Mouse (Mus musculus) megakaryocyte progenitor cell, adult 5-6 weeks (primary cell): ENCODE results near the gene Sntg2. TPM values are rescaled to one million over a fixed set of nuclear protein-coding genes. Genes with fewer than 3 reads are reported as not detected.

Experiments used
- ATAC-seq: replicated peaks from 2 replicates; pipeline ENCODE4 v1.8.0; 2016; ENCODE audit warnings: mild to moderate bottlenecking, moderate TSS enrichment, inconsistent platforms; ENCODE audit not compliant: poor library complexity
- total RNA-seq, 2 experiments: library from RNA; stranded (forward) in 1 of 2; stranded (reverse) in 1 of 2; fragments of 157-497, 149-512 nt in 1 of 2; fragments of 200-1000 nt in 1 of 2; gene quantifications; 2 replicates each; pipeline versions ENCODE4 v1.2.3 to v1.2.4; 2015 to 2017

The Sntg2 gene
- total RNA-seq, 2 experiments from 2014 or later, result not detected

- no peak for ATAC-seq
Observed at GRCm38 (mm10) chr12:30286888-30287573, 86.1 kb downstream of the Sntg2 start.

DNA sequence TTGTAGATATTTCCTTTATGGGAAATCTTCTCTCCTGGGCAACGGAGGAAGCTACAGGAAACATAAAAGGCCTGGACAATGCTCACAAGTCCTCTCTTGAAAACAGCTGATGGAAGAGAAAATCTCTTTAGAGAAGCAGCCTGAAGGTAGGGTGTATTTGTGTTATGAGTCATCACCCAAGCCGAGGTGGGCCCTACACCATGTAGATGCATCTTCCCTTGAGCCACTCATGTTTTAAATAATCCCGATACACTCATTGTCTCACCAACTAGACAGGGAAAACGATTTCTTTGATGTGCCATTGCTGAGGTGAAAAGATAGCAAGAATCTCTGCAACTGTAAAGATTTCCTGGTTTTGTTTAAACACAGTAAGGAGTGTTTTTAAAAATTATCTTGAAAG, 89.4 kb downstream of the Sntg2 start:
- ATAC-seq, result no peak

GRCm38 (mm10) chr12:30272242-30272985, 100.8 kb downstream of the Sntg2 start:
- no peak for ATAC-seq

DNA sequence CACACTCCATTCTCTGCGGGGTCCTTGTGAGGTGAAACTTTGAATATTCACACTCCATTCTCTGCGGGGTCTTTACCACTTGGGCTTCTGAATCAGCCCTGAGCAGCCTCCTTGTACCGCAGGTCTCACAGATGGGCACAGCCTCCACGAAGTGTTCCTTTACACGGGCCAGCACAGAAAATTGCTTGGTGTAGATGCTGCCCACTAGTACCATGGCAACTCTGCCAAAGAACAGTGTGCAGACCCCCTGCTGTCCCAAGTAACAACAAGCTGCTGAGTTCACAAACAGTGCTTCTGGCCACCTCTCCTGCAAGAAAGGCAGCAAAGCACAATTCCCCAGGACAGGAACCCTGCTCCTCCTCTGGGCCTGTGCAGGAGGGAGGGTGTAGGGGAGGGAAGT, 109.0 kb downstream of the Sntg2 start:
- ATAC-seq, result no peak

- ATAC-seq, result no peak
Observed at GRCm38 (mm10) chr12:30261187-30261586, 112.0 kb downstream of the Sntg2 start.

DNA sequence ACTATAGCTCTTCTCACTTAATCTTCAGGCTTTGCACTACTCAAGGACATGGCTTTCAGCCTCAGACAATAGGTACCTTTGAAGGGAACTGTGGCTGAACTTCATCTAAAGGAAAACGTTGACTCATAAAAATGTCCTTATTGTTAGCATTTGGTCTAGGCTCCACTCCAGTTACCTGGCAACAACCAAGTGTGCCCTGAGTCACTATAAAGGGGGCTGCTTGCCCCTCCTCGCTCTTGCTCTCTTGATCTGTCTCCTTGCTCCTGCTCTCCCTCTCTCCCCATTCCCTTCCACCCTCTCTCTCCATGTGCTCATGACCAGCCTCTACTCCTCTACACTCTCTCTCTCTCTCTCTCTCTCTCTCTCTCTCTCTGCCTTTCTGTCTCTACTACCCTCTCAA, 114.5 kb downstream of the Sntg2 start:
- no peak for ATAC-seq

DNA sequence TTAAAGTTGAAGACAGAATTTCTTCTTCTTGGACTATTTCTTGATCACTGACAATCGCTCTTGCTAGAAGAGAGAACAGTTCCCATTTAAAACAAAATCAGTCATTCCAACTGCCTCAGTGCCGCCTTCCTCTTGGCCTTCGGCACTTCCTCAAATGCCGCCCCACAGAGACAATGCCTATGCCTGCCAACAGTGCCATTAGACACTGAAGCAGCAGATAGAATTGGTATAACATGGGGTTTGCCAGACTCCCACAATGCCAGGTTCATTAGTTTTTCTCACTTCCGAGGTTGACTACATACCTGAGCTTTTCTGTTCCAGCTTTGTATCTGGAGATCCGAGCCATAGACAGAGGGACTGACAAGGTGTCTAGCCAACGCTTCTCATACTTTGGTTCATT, 115.5 kb downstream of the Sntg2 start:
- ATAC-seq, result peak; percentile 58

DNA sequence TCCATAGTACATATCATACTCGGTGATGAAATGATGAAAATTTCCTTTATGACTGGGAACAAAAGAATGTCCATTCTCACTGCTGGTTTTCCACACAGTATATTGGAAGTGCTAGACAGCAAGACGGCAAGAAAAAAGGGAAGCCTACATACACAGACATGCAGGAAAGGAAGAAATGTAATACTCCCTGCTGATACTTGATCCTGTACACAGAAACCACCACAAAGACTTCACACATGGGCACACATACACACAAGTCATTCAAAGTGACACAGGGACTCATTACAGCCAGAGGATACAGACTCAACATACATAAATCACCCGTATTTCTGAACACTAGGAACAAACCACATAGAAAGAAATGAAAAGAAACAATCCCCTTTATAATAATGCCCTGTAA, 117.0 kb downstream of the Sntg2 start:
- ATAC-seq, result no peak

DNA sequence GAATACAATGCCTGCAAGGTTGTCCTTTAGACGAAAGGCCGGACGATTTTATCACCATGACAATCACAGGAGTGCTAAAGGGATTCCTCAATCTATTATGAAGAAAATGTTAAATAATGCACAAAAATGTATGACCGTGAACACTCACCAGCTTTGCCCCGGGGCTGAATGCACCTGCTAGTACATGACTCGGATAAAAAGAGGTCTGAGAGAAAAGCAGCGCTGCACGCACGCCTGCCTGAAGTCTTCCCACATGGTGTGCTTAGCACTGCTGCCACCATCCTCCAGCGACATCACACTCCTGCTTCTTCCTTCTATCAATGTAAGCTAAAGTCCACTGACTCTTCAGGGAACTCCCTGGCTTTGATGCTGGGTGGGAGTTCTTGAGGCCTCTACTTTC, 118.6 kb downstream of the Sntg2 start:
- ATAC-seq, result no peak

DNA sequence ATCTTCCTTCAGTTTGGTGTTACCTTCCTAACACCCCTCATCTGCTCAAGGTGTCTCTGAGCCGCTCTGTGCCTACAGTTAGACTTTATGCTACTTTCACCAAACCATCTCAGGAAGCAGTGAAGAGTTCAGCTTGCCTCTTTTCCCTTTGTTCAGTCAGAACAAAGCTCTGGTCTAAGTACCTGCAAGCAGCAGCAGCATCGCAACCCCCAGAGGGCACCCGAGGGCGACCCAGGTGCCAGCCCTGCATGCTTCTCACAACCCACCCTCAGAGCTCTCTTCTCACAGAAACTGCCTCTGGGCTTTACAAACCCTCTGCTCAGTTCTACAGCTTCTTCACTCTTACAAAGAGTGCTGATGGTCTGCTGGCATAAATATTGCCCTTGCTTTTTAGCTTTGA, 120.8 kb downstream of the Sntg2 start:
- no peak for ATAC-seq

DNA sequence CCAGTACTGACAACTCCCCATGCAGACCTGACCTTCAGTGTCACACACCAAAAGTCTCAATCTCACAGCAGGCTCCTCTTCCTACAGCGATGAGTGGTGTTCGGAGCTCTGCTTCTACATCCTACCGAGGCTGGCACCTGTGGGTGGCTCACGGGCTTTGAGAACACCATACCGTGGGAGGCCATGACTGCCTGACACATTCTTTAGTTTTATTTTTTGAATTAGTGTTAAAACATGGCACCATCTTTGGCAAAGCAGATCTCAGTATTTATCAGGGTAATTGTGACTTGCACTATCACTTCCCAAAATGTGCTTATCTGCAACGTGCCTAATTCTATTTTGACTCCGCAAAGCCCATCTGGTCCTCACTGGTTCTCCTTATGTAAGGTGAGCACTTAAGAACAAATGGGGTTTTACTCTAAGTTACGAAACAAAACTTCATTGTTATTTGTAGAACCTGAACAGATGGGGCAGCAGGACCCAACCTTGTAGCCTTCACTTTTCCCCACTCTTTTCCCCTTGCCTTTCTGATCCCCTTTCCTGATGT, 121.8 kb downstream of the Sntg2 start:
- no peak for ATAC-seq

DNA sequence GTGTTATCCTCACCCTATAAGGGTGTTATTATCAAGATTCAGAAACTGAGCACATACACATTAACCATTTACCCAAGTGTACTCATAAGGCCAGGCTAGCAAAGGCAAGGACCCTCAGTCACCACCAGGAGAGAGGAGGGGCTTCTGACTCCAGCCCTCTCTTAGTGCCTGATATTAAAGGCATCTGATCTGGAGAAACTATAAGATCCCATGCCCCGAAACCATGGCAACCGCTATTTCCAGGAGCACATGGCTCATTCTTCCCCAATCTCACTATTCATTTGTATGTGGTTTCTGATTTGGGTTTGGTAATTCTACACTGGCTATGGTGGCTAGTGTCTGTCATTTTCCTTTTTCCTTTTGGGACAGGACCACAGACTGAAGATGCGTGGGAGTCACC, 124.1 kb downstream of the Sntg2 start:
- no peak for ATAC-seq

GRCm38 (mm10) chr12:30246286-30246945, 126.8 kb downstream of the Sntg2 start:
- ATAC-seq, result no peak

DNA sequence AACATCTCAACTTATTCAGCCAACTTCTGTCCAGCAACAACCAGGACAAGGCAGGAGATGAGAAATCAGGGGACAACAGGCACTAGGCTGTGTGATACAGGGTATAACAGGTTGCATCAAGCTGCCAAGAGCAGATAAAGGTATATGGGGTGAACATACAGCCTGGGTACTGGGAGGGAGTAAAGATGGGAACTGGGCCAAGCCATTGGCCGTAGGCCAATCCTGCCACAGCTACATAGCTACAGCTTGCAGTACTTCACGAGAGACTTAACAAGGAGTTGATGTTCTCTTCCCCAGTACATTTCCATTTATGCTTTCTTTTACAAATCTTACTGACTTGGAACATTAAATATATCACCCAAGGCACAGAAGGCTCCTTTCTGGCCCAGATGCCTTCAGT, 129.0 kb downstream of the Sntg2 start:
- peak; percentile 50 for ATAC-seq

GRCm38 (mm10) chr12:30240891-30241290, 132.3 kb downstream of the Sntg2 start:
- ATAC-seq, result no peak

- no peak for ATAC-seq
Observed at GRCm38 (mm10) chr12:30234940-30235339, 138.2 kb downstream of the Sntg2 start.

GRCm38 (mm10) chr12:30228004-30228403, 145.2 kb downstream of the Sntg2 start:
- ATAC-seq, result no peak

- ATAC-seq, result no peak
Observed at GRCm38 (mm10) chr12:30226247-30226646, 146.9 kb downstream of the Sntg2 start.

DNA sequence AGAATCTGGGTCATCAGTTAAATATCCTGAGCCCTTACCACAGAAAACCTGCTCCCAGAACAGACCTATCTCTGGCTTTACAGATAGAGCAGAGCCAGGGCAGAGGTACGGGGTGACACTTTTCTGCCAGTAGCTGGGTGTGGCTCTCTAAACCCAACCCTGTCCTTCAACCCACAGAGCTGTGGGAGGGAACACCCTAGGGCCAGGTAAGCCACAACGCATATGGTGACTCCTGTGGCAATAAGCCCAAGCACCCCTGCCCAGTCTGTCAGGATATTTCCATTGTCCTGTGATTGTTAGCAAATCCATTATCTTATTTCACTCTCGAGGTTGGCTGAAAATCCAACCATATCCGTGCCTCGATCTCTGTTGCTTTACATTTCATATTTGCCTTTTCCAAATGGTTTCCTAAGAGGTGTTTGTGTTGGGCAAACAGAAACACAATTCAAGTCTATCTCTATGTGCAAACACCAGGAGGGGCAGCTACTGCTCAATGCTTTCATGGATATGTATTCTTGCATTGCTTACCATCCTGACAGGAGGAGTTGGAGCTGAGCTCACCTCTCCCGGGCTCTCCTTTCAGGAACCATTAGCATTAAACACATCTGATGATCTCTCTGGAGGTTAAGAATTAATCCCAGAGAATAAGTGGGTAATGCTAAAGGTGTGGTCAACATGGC, 156.3 kb downstream of the Sntg2 start:
- no peak for ATAC-seq

DNA sequence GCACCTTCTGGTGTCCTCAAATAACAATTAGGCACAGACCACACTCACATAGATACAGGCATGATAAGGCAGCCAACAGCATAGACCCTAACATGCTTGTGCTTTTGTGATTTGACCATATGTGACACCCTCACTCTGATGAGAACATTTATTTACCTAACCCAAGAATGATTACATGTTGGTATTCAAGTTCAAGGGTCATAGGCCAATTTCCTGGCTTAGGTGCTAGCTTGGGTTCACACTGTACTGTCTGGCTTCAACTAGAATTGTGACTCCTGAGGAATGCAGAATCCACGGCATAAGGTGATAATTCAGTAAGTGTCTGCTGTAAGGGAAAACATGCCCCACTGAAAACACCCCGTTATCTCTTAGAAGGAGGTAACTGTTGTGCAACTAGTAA, 158.4 kb downstream of the Sntg2 start:
- no peak for ATAC-seq

GRCm38 (mm10) chr12:30210388-30210787, 162.8 kb downstream of the Sntg2 start:
- ATAC-seq, result no peak
